Mouse (Mus musculus): Measurements from ENCODE around the gene Fam172a.

Gene Fam172a

DNA sequence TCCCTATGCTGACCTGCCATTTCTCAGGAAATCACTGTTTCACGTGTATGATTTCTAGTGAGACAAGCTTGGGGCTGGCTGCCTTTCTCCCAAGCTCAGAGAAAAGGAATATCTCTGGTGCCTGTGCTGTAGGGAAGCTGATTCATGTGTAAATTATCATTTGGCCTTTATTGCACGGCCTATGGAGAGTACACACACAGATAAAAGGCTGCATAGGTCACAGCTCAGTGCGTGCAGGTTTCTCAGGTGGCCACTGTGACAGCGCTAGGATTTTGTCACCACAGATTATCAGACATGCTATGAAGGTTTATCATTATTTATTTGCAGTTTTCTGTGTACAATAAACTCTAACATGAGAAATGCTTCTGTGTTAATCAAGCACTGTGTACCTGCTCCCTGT is 408.8 kb downstream of the Fam172a start:
- DNase-seq = no peak

DNA sequence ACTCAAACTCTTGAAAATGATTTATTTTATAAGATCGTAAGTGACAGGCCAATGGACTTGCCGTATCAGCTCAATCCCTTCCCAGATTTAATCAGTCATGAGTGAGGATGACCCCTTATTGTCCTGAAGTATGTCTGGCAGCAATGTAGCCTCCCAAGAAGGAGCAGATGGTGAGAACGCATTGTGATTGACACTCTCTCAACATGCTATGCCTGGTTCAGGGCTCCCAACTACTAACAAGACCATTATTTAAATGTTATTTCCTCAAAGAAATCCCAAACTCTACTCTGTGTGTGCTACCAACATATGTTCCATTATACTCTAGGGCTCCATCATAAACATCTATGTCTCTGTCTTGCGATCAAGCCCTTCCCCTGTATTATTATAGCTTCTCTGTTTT is 412.1 kb downstream of the Fam172a start:
- DNase-seq = no peak

- no peak for DNase-seq
Observed at GRCm38 (mm10) chr13:78118715-78119114, 416.9 kb downstream of the Fam172a start.

DNA sequence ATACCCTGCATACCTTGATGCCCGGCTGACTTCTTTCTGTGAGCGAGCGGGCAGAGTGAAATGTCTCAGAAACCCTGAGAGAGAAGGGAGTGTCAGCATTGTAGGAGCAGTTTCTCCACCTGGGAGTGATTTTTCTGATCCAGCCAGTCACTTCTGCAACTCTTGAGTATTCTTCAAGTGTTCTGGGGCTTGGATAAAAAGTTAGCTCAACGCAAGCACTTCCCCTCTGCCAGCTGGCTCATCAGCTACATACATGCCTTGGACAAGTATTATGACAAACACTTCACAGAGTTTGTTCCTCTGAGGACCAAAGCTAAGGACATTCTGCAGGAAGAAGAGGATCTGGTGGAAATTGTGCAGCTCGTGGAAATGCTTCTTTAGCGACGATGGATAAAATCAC is 420.2 kb downstream of the Fam172a start:
- no peak for DNase-seq

GRCm38 (mm10) chr13:78123911-78124426 is 422.1 kb downstream of the Fam172a start:
- DNase-seq = no peak

GRCm38 (mm10) chr13:78157465-78157864 is 455.6 kb downstream of the Fam172a start:
- DNase-seq = no peak

DNA sequence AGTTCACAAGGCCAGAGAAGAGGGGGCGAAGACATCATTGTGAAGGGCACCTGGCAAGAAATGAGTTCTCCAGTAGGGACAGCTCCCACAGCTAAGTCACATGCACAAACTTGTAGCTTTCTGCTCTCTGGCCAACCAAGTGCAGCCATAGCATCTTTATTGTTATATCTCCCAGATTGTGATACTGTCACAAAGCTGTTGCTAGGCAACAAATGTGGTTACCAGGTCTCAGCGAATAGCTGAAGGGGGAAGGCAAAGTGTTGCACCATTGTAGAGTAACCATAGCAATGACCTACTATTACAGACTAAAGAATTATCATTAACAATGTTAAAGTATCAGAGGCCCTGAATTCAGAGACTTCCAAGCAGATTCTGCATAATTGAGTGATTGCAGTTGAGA is 460.3 kb downstream of the Fam172a start:
- no peak for DNase-seq

GRCm38 (mm10) chr13:78163087-78163958 is 461.5 kb downstream of the Fam172a start:
- DNase-seq = peak; percentile 74

DNA sequence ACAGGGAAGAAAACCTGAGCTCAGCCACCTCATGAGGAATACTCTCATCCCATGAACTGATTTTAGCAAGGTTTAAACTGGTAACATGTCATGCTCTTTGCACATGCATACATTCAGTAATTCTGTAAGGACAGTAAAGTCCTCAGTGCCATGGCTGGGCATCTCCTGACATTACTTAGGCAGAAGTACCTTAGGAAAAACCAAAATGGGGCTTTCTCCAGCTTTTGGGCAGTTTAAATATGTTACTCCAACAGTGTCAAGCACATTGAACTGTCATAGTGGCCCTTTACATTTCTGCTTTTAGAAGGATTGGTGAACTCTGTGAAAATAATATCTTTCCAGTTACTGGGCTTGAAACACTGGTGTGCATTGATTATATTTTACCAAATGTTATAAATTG is 463.1 kb downstream of the Fam172a start:
- DNase-seq = no peak

- no peak for DNase-seq
Observed at GRCm38 (mm10) chr13:78168166-78168565, 466.3 kb downstream of the Fam172a start.

DNA sequence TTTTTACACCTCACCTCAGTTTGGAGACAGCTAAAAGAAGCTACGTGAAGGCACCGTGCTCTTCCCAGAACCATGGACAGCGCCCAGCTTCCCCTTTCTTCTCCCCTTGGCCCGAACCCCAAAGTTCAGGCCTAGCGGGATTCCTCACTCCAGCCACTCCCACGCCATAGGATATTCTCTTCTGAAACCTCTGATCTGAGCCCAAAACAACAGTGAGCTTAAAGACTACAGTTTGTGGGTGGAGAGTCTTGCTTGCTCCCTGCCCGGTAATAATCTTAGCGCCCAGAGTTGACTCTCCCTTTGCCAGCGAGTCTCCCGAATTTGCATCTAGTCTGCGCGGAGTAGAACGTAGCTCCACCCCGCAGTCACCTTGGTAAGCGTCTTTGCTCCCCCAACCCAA is 469.5 kb downstream of the Fam172a start:
- DNase-seq = peak; percentile 40

DNA sequence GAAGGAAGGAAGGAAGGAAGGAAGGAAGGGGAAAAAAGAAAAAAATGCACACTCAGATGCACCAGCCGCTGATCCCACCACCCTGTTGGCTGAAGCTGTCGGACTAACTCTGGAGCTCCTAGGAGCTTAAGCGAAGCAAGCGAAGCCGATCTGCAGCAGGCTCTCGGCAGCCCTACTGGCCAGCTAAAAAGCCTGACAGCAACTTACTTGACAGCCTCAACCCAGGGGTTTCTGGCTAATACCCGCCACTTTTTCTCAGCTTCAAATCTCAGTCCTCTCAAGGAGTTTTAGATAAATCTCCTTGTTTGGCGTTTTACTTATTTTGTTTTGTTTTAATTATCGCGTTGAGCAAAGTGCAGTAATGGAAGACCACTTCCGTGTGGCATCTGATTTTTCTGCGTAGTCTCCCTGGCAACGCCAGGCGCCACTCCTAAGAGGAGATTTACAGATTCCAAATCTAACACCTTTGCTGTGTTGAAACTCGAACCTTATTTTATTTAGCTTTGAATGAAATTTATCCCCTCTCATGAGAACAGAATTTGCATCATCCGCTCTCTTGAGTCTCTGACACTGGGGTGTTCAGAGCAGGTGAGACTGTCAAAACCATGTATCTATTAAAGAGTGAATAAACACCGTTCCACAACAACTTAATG is 470.3 kb downstream of the Fam172a start:
- no peak for DNase-seq

GRCm38 (mm10) chr13:78172861-78173260 is 471.0 kb downstream of the Fam172a start:
- DNase-seq = no peak

GRCm38 (mm10) chr13:78174191-78174590 is 472.4 kb downstream of the Fam172a start:
- DNase-seq = no peak

DNA sequence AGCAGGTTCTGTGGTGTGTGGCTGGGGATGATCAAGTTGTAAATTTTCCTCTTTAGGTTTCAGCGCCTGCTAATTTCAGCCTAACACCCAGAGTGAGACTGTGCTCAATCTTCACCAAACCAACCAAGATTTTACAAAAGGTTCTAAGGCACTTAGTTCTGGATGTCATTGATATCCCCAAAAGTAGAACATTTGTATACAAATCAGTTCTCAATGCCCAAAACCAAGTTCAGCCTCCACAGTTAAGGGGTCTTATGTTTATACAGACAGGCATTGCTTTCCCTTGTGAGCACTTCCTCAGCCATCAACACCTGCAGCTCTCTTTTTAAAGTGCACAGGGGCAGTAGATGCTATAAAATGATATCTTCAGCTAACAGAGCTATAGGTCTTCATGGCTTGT is 473.1 kb downstream of the Fam172a start:
- DNase-seq = no peak

- DNase-seq = peak; percentile 27
Observed at GRCm38 (mm10) chr13:78175821-78176380, 474.1 kb downstream of the Fam172a start.

- DNase-seq = no peak
Observed at GRCm38 (mm10) chr13:78177381-78177950, 475.6 kb downstream of the Fam172a start.

DNA sequence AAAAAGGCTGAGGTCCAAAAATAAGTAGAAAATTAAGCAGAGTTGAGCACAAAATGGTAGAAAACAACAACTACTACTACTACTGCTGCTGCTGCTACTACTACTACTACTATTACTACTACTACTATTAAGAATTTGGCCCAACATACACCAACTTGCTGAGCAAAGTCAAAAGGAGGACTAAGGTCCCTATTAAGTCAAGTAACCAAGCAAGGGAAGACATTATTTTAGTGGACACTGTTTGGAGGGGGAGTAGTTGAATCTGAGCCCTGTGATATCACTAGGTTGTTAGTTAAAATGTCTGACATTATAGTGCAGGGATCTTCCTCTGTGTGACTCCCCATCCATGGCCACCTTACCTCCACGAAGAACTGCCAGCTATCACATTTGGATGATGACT is 476.2 kb downstream of the Fam172a start:
- no peak for DNase-seq

- DNase-seq = no peak
Observed at GRCm38 (mm10) chr13:78178771-78179170, 476.9 kb downstream of the Fam172a start.

DNA sequence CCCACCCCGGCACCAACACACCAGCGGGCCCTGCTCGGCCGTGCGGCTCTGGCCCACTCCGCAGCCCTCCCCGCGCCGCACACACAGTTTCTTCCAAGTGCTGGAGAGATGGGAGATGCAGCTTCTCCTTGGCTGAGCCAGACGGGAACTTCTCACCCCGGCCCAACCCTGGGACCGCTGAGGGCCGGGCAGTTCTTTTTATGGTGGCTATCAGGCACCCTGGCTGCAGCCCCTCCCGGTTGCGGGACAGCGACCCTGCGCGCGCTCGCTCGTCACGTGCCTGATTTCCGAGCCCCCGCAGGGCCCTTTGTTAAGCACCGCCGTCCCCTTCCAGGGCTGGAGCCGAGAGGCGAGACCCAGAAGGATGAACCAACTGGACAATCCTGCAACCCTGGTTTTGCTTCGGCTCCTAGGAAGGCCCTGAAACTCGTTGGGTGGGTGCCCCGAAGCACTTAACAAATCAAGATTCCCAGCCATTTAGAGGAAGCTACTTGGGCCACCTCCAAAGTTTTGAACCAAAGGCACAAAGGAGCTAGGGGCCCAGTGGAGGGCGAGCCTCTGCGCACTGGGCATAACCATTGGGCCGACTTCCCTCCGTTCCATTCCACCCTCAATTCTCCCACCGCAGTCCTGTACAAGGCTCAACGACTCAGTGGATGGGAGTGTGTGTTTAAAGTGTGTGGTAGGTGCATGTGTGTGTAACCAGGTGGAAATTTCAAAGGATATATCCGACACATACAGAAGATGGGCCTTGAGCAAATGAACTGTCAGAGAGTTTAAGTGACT is 477.7 kb downstream of the Fam172a start:
- DNase-seq = no peak

DNA sequence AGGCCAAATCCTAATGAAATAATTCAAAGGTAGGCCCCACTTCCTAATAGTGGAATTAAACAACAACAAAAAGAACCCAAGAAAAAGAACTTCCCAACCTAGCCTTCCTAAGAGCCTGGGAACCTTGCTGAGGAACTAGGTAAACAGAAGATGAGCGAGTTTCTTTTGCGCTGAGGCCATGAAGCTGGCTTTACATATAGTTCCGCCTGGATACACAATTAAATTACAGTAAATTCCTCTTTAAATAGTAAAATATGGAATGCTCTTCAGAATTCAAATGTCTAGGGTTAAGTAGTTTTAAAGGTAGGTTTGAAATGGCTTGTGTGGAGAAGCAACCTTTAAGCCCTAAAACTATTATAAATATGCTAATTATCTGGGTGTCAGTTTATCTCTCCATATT is 478.4 kb downstream of the Fam172a start:
- no peak for DNase-seq

GRCm38 (mm10) chr13:78181071-78181929 is 479.5 kb downstream of the Fam172a start:
- DNase-seq = no peak
